Mouse (Mus musculus): ENCODE measurements at regions not wholly inside any gene's neighbourhood (a gene's known extent, or its start where the extent isn't known, plus 50 kb on each side); places are given as distances from the start of the nearest gene placed in this dataset.

DNA sequence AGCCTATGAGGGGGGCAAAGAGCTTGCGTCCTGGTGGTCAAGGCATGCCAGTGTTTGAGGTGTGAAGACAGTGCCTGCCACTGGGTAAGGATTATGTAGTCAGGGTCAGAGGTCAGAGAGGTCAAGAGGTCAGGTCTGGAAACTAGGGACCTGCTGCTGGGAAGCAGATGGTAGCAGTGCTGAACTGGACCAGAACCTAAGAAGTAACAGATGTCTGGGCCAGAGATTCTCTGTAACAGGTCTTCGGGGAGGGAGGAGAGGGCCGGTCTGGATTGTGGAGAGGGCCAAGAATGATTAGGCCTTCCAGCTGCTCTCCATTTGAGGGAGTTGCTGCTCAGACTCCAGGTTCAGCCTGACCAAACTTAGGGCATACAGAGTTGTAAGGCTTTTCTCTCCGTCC, 174.4 kb downstream of the Matn1 start:
- Histone ChIP-seq H3K4me1 (no peaks in the 10 kb centered on the region), H3K4me3 (replicated peaks) (no peak overlapping the region), H3K27me3 (replicated peaks) (peaks cover 2% of the 10 kb centered on the region), H3K36me3 (replicated peaks; ENCODE audit: low read length) (no peaks in the 10 kb centered on the region), H3K9me3 (no peaks in the 10 kb centered on the region)
- TF ChIP-seq FLI1 (IDR thresholded peaks at IDR 0.05; ENCODE audit: low read length) (no peak), GATA1 (IDR thresholded peaks at IDR 0.05; ENCODE audit: borderline replicate concordance, low read length) (no peak)

DNA sequence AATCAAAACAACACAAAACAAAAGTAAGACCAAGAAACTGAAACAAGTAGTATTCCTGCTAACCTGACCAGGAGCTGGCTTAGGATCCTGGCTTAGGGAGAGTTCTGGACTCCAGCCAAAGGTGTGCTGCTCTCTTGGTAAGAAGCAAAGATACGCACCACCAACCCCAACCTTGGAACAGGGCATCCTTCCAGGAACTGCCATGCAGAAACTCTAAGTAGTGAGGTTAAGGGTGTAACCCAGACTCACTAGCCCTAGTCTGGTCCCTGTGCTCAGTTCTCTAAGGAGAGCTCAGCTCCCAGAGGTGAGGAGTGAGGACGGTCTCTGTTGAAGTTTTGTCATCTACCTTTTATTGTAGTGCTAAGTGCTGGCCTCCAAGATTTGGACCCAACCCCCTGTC, 175.4 kb downstream of the Matn1 start:
- H3K36me3 ChIP-seq (replicated peaks; ENCODE audit: low read length) = no peaks in the 10 kb centered on the region
- TF ChIP-seq GATA1 (IDR thresholded peaks at IDR 0.05; ENCODE audit: borderline replicate concordance, low read length) = no peak
- no peak for TF ChIP-seq FLI1 (IDR thresholded peaks at IDR 0.05; ENCODE audit: low read length)

DNA sequence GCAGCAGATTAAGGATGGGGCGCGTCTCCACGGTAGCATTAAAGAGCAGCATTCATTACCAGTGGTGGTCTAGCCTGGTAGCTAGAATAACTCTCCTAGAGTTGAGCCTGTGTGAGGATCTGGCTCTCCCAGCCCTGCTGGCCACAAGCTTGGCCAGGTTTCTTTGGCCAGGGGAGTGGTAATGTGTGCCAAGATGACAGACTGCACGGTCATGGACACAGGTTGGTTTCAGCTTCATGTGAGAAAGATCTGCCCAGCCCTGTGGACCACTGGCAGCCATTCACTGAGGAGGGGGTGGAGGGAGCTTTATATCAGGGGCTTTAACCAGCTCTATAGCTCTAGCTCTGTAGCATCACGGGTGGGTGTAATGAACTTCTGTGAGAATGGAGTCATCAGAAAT, 176.5 kb downstream of the Matn1 start:
- H3K36me3 ChIP-seq (replicated peaks; ENCODE audit: low read length) = no peaks in the 10 kb centered on the region
- H3K27me3 ChIP-seq (replicated peaks) = no peaks in the 10 kb centered on the region
- H3K9me3 ChIP-seq = no peaks in the 10 kb centered on the region
- no peak overlapping the region for H3K4me3 ChIP-seq (replicated peaks)
- no peaks in the 10 kb centered on the region for H3K4me1 ChIP-seq
- no peak for TF ChIP-seq GATA1 (IDR thresholded peaks at IDR 0.05; ENCODE audit: borderline replicate concordance, low read length)
- no peak for TF ChIP-seq FLI1 (IDR thresholded peaks at IDR 0.05; ENCODE audit: low read length)

More for the DNA sequence above, 175.4 kb downstream of the Matn1 start:
- Histone ChIP-seq H3K27me3 (replicated peaks) (no peaks in the 10 kb centered on the region), H3K4me1 (no peaks in the 10 kb centered on the region), H3K9me3 (no peaks in the 10 kb centered on the region), H3K4me3 (replicated peaks) (no peak overlapping the region)

DNA sequence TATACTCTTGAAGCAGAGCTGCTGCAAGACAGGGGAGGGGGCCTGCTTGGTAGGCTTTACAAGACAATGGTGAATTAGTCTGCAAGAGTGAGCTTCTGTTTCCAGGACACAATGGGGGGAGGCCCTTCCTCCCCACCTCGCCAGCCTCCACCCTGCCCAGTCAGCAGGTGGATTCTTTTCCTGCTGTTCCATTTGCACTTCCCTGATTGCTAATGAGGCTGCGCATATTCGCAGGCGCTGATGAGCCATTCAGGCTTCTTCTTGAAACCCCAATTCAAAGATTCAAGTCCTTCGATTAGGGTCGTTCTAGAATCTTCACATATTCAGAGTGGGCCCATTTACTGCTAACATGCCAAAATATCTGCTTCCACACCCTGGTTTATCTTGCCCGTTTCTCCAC, 181.8 kb downstream of the Matn1 start:
- H3K4me1 ChIP-seq = no peaks in the 10 kb centered on the region
- no peaks in the 10 kb centered on the region for H3K36me3 ChIP-seq (replicated peaks; ENCODE audit: low read length)
- H3K9me3 ChIP-seq = no peaks in the 10 kb centered on the region
- H3K27me3 ChIP-seq (replicated peaks) = peaks cover 8% of the 10 kb centered on the region
- no peak for TF ChIP-seq GATA1 (IDR thresholded peaks at IDR 0.05; ENCODE audit: borderline replicate concordance, low read length)
- no peak for TF ChIP-seq FLI1 (IDR thresholded peaks at IDR 0.05; ENCODE audit: low read length)
- no peak overlapping the region for H3K4me3 ChIP-seq (replicated peaks)

DNA sequence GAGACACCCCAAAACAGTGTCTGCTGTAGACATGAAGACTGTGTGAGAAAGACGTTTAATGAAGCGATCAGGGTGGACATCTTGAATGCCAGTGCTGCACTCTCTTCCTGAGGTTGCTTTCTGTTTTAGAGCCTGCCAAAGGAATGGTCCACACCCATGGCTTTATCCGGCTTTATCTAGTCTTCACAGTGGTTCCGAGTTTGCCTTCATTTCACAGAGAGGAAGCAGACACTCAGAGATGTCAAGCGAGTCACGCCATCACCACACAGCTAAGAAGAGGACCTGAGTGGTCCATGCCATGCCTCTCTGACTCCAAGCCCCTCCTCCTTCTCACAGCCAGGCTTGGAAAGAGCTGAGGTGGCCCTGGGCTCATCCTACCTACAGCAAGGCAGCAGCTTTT, 182.7 kb downstream of the Matn1 start:
- no peaks in the 10 kb centered on the region for H3K4me1 ChIP-seq
- H3K27me3 ChIP-seq (replicated peaks) = peaks cover 9% of the 10 kb centered on the region
- no peaks in the 10 kb centered on the region for H3K9me3 ChIP-seq
- no peak overlapping the region for H3K4me3 ChIP-seq (replicated peaks)
- TF ChIP-seq FLI1 (IDR thresholded peaks at IDR 0.05; ENCODE audit: low read length) = no peak
- no peak for TF ChIP-seq GATA1 (IDR thresholded peaks at IDR 0.05; ENCODE audit: borderline replicate concordance, low read length)
- no peaks in the 10 kb centered on the region for H3K36me3 ChIP-seq (replicated peaks; ENCODE audit: low read length)

DNA sequence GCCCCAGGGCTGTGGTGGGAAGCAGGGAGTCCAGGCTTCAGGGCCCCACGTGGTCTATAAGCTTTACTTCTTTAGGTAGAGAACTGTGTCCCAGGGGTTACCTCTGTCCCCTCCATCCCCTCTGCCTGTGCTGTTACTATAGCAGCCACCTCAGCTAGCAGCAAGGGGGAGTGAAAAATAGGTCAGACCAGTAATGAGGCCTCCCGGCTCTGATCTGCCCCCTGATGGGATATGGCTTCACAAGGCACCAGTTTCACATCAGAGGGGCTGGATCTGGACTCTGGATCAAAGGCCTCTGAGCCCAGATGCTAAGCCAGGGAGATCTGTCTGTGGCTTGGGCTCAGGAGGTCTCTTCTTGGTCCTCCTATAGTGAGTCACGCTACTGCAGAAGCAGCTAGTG, 184.5 kb downstream of the Matn1 start:
- no peaks in the 10 kb centered on the region for H3K4me1 ChIP-seq
- peaks cover 14% of the 10 kb centered on the region for H3K27me3 ChIP-seq (replicated peaks)
- no peak overlapping the region for H3K4me3 ChIP-seq (replicated peaks)
- no peaks in the 10 kb centered on the region for H3K9me3 ChIP-seq
- TF ChIP-seq FLI1 (IDR thresholded peaks at IDR 0.05; ENCODE audit: low read length) (no peak), GATA1 (IDR thresholded peaks at IDR 0.05; ENCODE audit: borderline replicate concordance, low read length) (no peak)
- H3K36me3 ChIP-seq (replicated peaks; ENCODE audit: low read length) = no peaks in the 10 kb centered on the region

DNA sequence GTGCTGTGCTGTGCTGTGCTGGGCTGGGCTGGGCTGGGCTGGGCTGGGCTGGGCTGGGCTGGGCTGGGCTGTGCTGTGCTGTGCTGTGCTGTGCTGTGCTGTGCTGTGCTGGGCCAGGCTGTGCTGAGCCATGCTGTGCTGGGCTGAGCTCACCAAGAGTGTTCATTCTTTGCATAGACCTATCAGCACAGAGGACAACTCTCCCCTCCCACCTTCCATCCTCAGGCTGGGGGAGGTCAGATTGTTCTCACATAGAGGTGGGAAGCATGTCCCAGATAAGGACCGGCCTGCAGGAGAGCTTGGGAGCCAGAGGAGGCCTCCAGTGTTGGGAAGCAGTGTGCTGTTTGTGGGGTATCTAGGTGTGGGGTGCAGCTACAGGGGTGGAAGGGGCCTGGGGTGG, 188.0 kb downstream of the Matn1 start:
- H3K4me1 ChIP-seq = no peaks in the 10 kb centered on the region
- no peaks in the 10 kb centered on the region for H3K9me3 ChIP-seq
- H3K27me3 ChIP-seq (replicated peaks) = peaks cover 14% of the 10 kb centered on the region
- TF ChIP-seq FLI1 (IDR thresholded peaks at IDR 0.05; ENCODE audit: low read length) (no peak), GATA1 (IDR thresholded peaks at IDR 0.05; ENCODE audit: borderline replicate concordance, low read length) (no peak)
- no peaks in the 10 kb centered on the region for H3K36me3 ChIP-seq (replicated peaks; ENCODE audit: low read length)
- H3K4me3 ChIP-seq (replicated peaks) = no peak overlapping the region

DNA sequence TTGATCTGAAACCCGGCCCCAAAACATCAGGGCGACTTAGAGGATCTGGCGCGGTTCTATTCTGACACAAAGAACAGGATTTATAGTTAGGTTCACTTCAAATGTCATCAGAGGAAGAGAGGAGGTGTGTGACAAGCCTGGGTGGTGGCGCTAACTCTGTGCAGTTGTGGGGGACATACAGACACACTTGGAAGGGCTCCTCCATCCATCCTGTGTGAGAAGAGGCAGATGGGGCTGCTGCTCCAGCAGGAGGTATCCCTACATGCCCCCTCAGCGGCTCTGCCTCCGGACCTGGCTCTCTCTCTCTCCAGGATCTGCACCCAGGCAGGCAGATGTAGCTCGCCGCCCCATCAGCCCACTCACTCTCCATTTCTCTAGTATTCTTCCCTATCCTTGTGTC, 188.6 kb downstream of the Matn1 start:
- Histone ChIP-seq H3K4me1 (no peaks in the 10 kb centered on the region), H3K36me3 (replicated peaks; ENCODE audit: low read length) (no peaks in the 10 kb centered on the region), H3K9me3 (no peaks in the 10 kb centered on the region), H3K4me3 (replicated peaks) (no peak overlapping the region), H3K27me3 (replicated peaks) (peaks cover 12% of the 10 kb centered on the region)
- no peak for TF ChIP-seq GATA1 (IDR thresholded peaks at IDR 0.05; ENCODE audit: borderline replicate concordance, low read length)
- TF ChIP-seq FLI1 (IDR thresholded peaks at IDR 0.05; ENCODE audit: low read length) = no peak

DNA sequence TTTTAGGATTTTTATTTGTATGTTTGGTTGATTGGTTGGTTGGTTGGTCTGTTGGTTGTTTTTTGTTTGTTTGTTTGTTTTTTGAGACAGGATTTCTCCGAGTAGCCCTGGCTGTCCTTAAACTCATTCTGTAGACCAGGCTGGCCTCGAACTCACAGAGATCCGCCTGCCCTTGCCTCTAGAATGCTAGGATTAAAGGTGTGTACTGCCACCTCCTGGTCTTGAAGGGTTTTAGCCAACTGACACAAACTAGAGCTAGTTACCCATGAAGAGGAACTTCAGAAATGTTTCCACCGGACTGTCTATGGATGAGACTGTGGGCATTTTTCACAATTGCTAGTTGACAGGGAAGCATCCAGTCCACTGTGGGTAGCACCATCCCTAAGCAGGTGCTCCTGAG, 191.7 kb downstream of the Matn1 start:
- no peaks in the 10 kb centered on the region for H3K9me3 ChIP-seq
- peaks cover 8% of the 10 kb centered on the region for H3K27me3 ChIP-seq (replicated peaks)
- TF ChIP-seq FLI1 (IDR thresholded peaks at IDR 0.05; ENCODE audit: low read length) (no peak), GATA1 (IDR thresholded peaks at IDR 0.05; ENCODE audit: borderline replicate concordance, low read length) (no peak)
- no peaks in the 10 kb centered on the region for H3K4me1 ChIP-seq
- H3K4me3 ChIP-seq (replicated peaks) = no peak overlapping the region
- H3K36me3 ChIP-seq (replicated peaks; ENCODE audit: low read length) = no peaks in the 10 kb centered on the region

DNA sequence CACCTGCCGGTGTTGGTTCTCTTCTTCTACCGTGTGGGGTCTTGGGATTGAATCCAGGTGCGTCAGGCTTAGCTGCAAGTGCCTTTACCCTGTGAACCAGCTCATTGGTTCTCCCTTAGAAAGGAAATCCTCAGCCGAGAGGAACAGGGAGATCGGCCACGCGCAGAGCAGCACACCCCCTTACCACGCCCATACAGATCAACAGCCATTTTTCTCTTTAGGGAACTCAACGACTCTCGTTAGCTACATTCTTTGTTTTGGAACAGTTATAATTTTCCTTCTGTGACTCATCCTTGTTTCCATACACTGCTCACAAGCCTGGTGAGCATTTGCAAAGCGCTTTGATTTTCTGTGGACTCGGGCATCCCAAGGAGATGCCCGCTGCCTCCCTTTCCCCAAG, 194.7 kb downstream of the Matn1 start:
- TF ChIP-seq FLI1 (IDR thresholded peaks at IDR 0.05; ENCODE audit: low read length) = no peak
- no peak for TF ChIP-seq GATA1 (IDR thresholded peaks at IDR 0.05; ENCODE audit: borderline replicate concordance, low read length)
- Histone ChIP-seq H3K4me1 (no peaks in the 10 kb centered on the region), H3K4me3 (replicated peaks) (no peak overlapping the region), H3K27me3 (replicated peaks) (peaks cover 2% of the 10 kb centered on the region), H3K36me3 (replicated peaks; ENCODE audit: low read length) (no peaks in the 10 kb centered on the region), H3K9me3 (peaks cover 10% of the 10 kb centered on the region)

DNA sequence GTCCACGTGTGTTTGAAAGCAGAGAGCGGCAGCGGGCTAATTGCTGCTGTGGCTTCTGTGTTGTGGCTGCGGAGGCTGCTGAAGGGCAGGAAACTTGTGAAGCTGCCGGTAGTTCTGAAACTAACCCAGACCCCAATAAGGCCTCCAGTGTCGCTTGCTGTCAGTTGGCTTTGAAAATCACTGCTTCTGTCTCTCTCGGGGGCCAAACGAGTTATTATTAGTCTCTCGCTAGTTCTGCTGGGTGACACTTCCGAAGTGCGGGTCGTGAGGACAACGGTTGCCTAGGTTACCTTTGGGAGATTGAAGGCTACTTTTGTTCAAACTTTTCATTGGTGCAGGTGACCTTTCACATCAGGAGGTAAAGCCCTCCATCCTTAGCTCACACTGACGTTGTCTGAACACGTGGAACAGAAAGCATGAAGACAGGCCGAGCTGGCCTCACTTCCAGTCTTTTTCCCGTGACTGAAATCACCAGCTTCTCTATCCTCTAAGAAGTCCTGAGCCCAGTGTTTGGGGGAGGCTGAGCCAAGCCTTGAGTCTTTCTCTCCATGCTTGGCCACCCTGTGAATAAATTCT, 197.8 kb downstream of the Matn1 start:
- Histone ChIP-seq H3K4me1 (no peaks in the 10 kb centered on the region), H3K9me3 (peaks cover 17% of the 10 kb centered on the region), H3K27me3 (replicated peaks) (no peaks in the 10 kb centered on the region), H3K4me3 (replicated peaks) (no peak overlapping the region), H3K36me3 (replicated peaks; ENCODE audit: low read length) (no peaks in the 10 kb centered on the region)
- TF ChIP-seq FLI1 (IDR thresholded peaks at IDR 0.05; ENCODE audit: low read length) (no peak), GATA1 (IDR thresholded peaks at IDR 0.05; ENCODE audit: borderline replicate concordance, low read length) (no peak)

All from megakaryocyte, embryonic 14.5 days (primary cell).